In the genomic region with DNA sequence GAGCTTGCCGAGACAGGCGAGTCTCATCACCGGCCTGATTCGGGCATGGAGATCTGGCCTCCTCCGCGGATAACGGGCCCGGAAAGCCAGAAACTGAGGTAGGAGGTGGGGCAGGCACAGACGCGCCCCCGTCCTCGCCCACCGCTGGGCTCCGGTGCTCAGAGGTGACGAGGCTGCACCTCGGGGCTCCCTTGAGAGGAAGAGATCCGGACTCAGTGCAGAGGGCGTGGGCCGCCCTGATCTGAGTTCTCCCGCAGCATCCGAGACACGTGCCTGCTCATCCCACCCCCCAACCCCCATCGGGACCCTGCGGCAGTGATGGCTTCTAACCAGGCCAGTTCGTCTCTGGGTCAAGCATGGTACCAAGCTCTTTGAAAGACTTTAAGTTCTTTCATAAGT, we compare ENCODE assay signal across 7 mouse cellular contexts. TPM values are rescaled to one million over a fixed set of nuclear protein-coding genes. Genes with fewer than 3 reads are reported as not detected.
A peak's percentile ranks its signal among the peaks of the same experiment; 100 is the strongest.
DNase-seq lines count a peak whose midpoint lies in the region; ATAC-seq lines count a peak whose summit lies in the region.

No protein-coding gene starts in this region.

- peaks cover 16% of the 10 kb centered on the region for H3K36me3 ChIP-seq in neural tube, embryonic 11.5 days (ENCODE audit: control insufficient read depth, insufficient read depth, low read length)
- H3K36me3 ChIP-seq in limb, embryonic 15.5 days = peaks cover 53% of the 10 kb centered on the region
- H3K36me3 ChIP-seq in stomach, embryonic 16.5 days (ENCODE audit: control insufficient read depth, insufficient read depth, low read length) = 0 out of 2 replicates have a peak, but pooled peaks cover under 1% of the 10 kb centered on the region

- H3K4me2 ChIP-seq in neural tube, embryonic 11.5 days (ENCODE audit: low read depth) = peak overlapping the region; percentile 59
- peak overlapping the region; percentile 55 for H3K4me2 ChIP-seq in limb, embryonic 15.5 days
- peak overlapping the region; percentile 72 for H3K4me2 ChIP-seq in stomach, embryonic 16.5 days (ENCODE audit: low read depth, low read length)

- peak; percentile 22 for ATAC-seq in neural tube, embryonic 11.5 days (ENCODE audit: insufficient read depth, low FRiP score, low TSS enrichment)
- ATAC-seq in erythroid progenitor cell, adult 5-6 weeks (replicated peaks; ENCODE audit: low FRiP score, poor library complexity, severe bottlenecking) = peak; percentile 17
- ATAC-seq in limb, embryonic 15.5 days (ENCODE audit: insufficient number of reproducible peaks, low FRiP score, low TSS enrichment, low read depth) = no peak
- ATAC-seq in stomach, embryonic 16.5 days (ENCODE audit: insufficient read depth, low FRiP score) = no peak; the same call in 1 of the 2 replicates

- H3K9ac ChIP-seq in neural tube, embryonic 11.5 days (ENCODE audit: low read length) = peak overlapping the region; percentile 66
- H3K9ac ChIP-seq in limb, embryonic 15.5 days = peak overlapping the region; percentile 88
- H3K9ac ChIP-seq in stomach, embryonic 16.5 days (ENCODE audit: low read length) = peak overlapping the region; percentile 88

- DNase-seq in neural tube, embryonic 11.5 days (ENCODE audit: low spot score) = no peak
- DNase-seq in neural tube, embryonic 10.5 days (ENCODE audit: extremely low spot score, low spot score) = no peak
- no peak for DNase-seq in gastrocnemius, adult 18-20 months (ENCODE audit: low spot score)
- no peak for DNase-seq in urinary bladder, adult 18-20 months (ENCODE audit: low spot score in 2 of 2)

- peaks cover 5% of the 10 kb centered on the region for H3K4me1 ChIP-seq in neural tube, embryonic 11.5 days (ENCODE audit: control insufficient read depth, insufficient read depth, low read length)
- H3K4me1 ChIP-seq in limb, embryonic 15.5 days = peaks cover 29% of the 10 kb centered on the region
- H3K4me1 ChIP-seq in stomach, embryonic 16.5 days (ENCODE audit: control insufficient read depth, insufficient read depth, low read length) = peaks cover 7% of the 10 kb centered on the region

- no peaks in the 10 kb centered on the region for H3K27me3 ChIP-seq in neural tube, embryonic 11.5 days (ENCODE audit: control insufficient read depth, insufficient read depth, low read length)
- no peaks in the 10 kb centered on the region for H3K27me3 ChIP-seq in limb, embryonic 15.5 days
- no peaks in the 10 kb centered on the region for H3K27me3 ChIP-seq in stomach, embryonic 16.5 days (ENCODE audit: control insufficient read depth, insufficient read depth, low read length)

- no peak overlapping the region for H3K27ac ChIP-seq in neural tube, embryonic 11.5 days (ENCODE audit: low read depth, low read length)
- H3K27ac ChIP-seq in limb, embryonic 15.5 days = peak overlapping the region; percentile 54; the same call in 1 of the 2 replicates
- H3K27ac ChIP-seq in stomach, embryonic 16.5 days (ENCODE audit: low read length) = no peak overlapping the region

- WGBS in neural tube, embryonic 11.5 days = 0% methylated on average over 24 of the region's 25 CpGs
- under 1% methylated on average over 25 of the region's 25 CpGs for WGBS in limb, embryonic 15.5 days
- WGBS in stomach, embryonic 16.5 days = 0% methylated on average over 25 of the region's 25 CpGs

- H3K9me3 ChIP-seq in neural tube, embryonic 11.5 days (ENCODE audit: control insufficient read depth, low read length) = no peaks in the 10 kb centered on the region
- H3K9me3 ChIP-seq in limb, embryonic 15.5 days = no peaks in the 10 kb centered on the region
- no peaks in the 10 kb centered on the region for H3K9me3 ChIP-seq in stomach, embryonic 16.5 days (replicated peaks; ENCODE audit: control insufficient read depth, low read length)

- H3K4me3 ChIP-seq in neural tube, embryonic 11.5 days (ENCODE audit: low read depth, low read length) = peak overlapping the region; percentile 93
- peak overlapping the region; percentile 97 for H3K4me3 ChIP-seq in limb, embryonic 15.5 days
- peak overlapping the region; percentile 84 for H3K4me3 ChIP-seq in stomach, embryonic 16.5 days (replicated peaks; ENCODE audit: low read length)

RNA-seq across cellular contexts. Expression of gene Pin1, which starts 0.4 kb away (rescaled TPM):
- 68.7 and 71.6 TPM in 2 replicates for polyA plus RNA-seq in neural tube, embryonic 11.5 days (2014; fragmentation: Nextera tagmentation; extraction: Ambion mirVana)
- 4.2 and 10.1 TPM in 2 replicates for total RNA-seq in erythroid progenitor cell, adult 5-6 weeks (2015; ENCODE audit: low replicate concordance)
- total RNA-seq in erythroid progenitor cell, adult 5-6 weeks (2017; ENCODE audit: low replicate concordance) = 6.3 and 8.5 TPM in 2 replicates
- 43.7 and 46.7 TPM in 2 replicates for polyA plus RNA-seq in limb, embryonic 15.5 days (2015; fragmentation: Nextera tagmentation; extraction: Ambion mirVana)
- polyA plus RNA-seq in stomach, embryonic 16.5 days (2015; fragmentation: Nextera tagmentation; extraction: Ambion mirVana) = 40.7 and 41.6 TPM in 2 replicates
- total RNA-seq in gastrocnemius, adult 18-20 months (2021) = 10 to 100 TPM; 12.4 to 14.8 TPM

RNA-seq across cellular contexts. Expression of gene Fbxl12, which starts 7.7 kb away (rescaled TPM):
- polyA plus RNA-seq in neural tube, embryonic 11.5 days (2014; fragmentation: Nextera tagmentation; extraction: Ambion mirVana) = 15.3 and 15.8 TPM in 2 replicates
- total RNA-seq in erythroid progenitor cell, adult 5-6 weeks (2015; ENCODE audit: low replicate concordance) = 21.3 and 21.8 TPM in 2 replicates
- total RNA-seq in erythroid progenitor cell, adult 5-6 weeks (2017; ENCODE audit: low replicate concordance) = 4.6 and 11.6 TPM in 2 replicates
- 19.2 and 20.0 TPM in 2 replicates for polyA plus RNA-seq in limb, embryonic 15.5 days (2015; fragmentation: Nextera tagmentation; extraction: Ambion mirVana)
- polyA plus RNA-seq in stomach, embryonic 16.5 days (2015; fragmentation: Nextera tagmentation; extraction: Ambion mirVana) = 15.5 and 17.8 TPM in 2 replicates
- total RNA-seq in gastrocnemius, adult 18-20 months (2021) = 1 to 10 TPM; 3.7 to 4.6 TPM

RNA-seq across cellular contexts. Expression of gene Ubl5, which starts 9.6 kb away (rescaled TPM):
- 391 and 397 TPM in 2 replicates for polyA plus RNA-seq in neural tube, embryonic 11.5 days (2014; fragmentation: Nextera tagmentation; extraction: Ambion mirVana)
- 158 and 182 TPM in 2 replicates for total RNA-seq in erythroid progenitor cell, adult 5-6 weeks (2015; ENCODE audit: low replicate concordance)
- 36.3 and 42.1 TPM in 2 replicates for total RNA-seq in erythroid progenitor cell, adult 5-6 weeks (2017; ENCODE audit: low replicate concordance)
- polyA plus RNA-seq in limb, embryonic 15.5 days (2015; fragmentation: Nextera tagmentation; extraction: Ambion mirVana) = 332 and 370 TPM in 2 replicates
- 345 and 393 TPM in 2 replicates for polyA plus RNA-seq in stomach, embryonic 16.5 days (2015; fragmentation: Nextera tagmentation; extraction: Ambion mirVana)
- total RNA-seq in gastrocnemius, adult 18-20 months (2021) = 100 to 1,000 TPM; 210 to 236 TPM

Comparison
In these comparisons a context has a peak if more than half of its experiments do, and no peak if none do; other contexts are left out.
1. ATAC-seq: peak in neural tube, embryonic 11.5 days (single experiment) and erythroid progenitor cell, adult 5-6 weeks (single experiment); none in limb, embryonic 15.5 days (single experiment) and stomach, embryonic 16.5 days (single experiment).
2. Peak in every context shown above with its lines, with median percentiles within 50 percentile points of each other: H3K4me2 ChIP-seq, H3K4me3 ChIP-seq and H3K9ac ChIP-seq.